Mouse (Mus musculus): ENCODE measurements around the gene Lgals2. TPM values are rescaled to one million over a fixed set of nuclear protein-coding genes. Genes with fewer than 3 reads are reported as not detected.
A peak's percentile ranks its signal among the peaks of the same experiment; 100 is the strongest.

Gene Lgals2
- total RNA-seq, 2 experiments from 2014 or later, result 0.26 TPM; not detected in 1

DNA sequence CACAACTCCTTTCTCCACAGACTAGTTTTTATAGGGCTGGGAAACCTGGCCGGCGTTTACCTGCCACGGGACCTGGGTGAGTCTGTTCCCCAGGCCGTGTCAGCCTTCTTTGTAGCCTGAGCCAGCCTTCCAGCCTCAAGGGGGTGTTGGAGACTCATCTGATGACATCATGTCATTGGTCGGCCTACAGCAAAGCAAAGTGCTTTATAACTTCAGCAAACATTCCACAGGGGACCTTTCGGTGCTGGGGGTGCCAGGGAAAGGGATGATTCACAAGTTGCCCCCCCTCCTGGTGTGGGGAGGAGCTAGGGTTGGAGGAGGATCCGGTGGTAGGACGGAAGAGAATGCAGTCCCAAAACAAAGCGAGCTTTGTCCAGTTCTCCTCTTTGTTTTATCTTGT is 10.5 kb downstream of the Lgals2 start:
- no peak for ATAC-seq (ENCODE audit: poor library complexity, severe bottlenecking)

GRCm38 (mm10) chr15:78843581-78844469 is 11.5 kb downstream of the Lgals2 start:
- peak; percentile 50 for ATAC-seq (ENCODE audit: poor library complexity, severe bottlenecking)

DNA sequence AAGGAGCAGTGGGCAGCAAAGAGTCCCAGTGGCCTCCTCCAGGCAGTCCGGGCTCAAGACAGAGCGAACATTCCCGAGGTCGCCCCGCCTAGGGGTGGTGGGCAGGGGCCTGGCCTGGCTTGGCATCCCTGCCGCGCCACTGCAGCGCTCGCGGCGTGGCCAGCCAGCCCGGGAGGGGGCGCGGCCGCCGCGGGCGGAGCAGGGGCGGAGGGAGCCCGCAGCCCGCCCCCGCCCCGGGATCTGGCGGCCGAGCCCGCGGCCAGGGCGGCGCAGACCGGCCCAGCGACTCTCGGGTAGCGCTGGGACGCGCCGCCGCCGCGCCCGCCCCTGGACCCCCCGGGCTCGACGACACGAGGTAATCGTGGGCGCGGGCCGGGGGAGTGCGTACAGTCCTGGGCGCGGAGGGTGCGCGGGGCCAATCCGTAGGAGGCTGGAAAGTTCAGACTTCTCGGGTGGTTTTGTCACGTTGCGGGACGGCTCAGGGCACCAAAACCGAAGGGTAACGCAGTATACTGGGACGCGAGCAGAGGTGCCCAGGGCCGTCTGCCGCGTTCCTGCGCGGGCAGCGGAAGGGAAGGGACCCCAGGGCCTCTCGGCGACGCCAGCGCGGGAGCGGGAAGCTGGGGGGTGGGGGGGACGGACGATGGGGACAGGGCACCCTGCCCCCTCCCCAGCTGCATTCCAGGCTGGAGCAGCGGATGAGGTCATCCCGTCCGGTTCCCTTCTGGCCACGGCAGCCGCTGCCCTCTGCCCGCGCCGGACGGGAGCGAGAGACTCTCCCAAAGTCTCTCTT is 12.8 kb downstream of the Lgals2 start, which contains the start of gene Cdc42ep1:
Gene Cdc42ep1, plus strand, starts transcription at position 254 of the 793 bp plus-strand sequence.
- peak; percentile 35; the same call in 1 of the 2 replicates for ATAC-seq (ENCODE audit: poor library complexity, severe bottlenecking)

- ATAC-seq (ENCODE audit: poor library complexity, severe bottlenecking), result no peak
Measured at GRCm38 (mm10) chr15:78841161-78841790, 14.1 kb downstream of the Lgals2 start.

DNA sequence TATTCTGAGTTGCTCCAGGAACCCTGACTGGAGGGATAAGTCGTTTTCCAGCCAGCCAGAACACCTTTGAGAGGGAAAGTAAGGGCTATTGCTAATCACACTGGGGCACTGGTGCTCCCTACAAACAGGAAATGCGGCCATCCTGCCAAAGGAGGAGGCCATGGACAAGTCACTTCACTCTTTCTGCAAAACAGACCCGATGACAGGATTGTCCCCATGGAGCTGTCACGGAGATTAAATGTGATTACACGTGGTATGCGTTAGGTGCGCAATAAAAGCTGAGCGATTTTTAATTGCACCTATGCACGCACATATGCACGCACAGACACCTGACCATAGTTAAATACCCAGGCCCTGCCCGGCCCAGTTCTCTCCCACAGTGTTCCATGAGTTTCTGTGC is 14.6 kb downstream of the Lgals2 start:
- ATAC-seq (ENCODE audit: poor library complexity, severe bottlenecking), result no peak

- ATAC-seq (ENCODE audit: poor library complexity, severe bottlenecking), result no peak
Measured at GRCm38 (mm10) chr15:78840241-78840640, 15.1 kb downstream of the Lgals2 start.

GRCm38 (mm10) chr15:78839744-78840143 is 15.6 kb downstream of the Lgals2 start:
- ATAC-seq (ENCODE audit: poor library complexity, severe bottlenecking), result no peak

DNA sequence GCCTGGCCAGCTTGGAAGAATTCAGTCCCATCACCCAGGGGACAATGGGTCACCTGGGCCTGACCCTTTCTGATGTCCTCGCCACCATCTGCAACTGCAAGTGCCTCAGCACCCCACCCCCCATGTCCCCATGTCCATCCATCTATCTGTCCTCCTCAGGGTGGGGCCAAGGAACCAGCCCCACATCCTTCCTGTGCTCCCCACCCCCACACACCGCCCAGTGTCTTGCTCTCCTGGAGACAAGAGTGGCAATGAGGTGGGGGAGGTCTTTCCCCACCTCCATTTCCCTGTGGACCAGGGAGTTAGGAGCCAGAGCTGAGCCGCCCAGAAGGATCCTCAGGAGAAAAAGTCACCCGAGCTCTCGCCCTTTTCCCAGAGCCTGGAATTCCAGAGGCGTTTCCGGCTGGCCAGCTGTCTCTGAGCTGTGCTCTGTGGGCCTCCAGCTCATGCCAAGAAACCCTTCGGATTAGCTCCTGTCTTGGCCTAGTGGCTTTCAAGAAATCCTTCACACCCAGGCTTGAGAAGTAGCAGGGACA is 19.2 kb downstream of the Lgals2 start:
- ATAC-seq (ENCODE audit: poor library complexity, severe bottlenecking), result no peak

DNA sequence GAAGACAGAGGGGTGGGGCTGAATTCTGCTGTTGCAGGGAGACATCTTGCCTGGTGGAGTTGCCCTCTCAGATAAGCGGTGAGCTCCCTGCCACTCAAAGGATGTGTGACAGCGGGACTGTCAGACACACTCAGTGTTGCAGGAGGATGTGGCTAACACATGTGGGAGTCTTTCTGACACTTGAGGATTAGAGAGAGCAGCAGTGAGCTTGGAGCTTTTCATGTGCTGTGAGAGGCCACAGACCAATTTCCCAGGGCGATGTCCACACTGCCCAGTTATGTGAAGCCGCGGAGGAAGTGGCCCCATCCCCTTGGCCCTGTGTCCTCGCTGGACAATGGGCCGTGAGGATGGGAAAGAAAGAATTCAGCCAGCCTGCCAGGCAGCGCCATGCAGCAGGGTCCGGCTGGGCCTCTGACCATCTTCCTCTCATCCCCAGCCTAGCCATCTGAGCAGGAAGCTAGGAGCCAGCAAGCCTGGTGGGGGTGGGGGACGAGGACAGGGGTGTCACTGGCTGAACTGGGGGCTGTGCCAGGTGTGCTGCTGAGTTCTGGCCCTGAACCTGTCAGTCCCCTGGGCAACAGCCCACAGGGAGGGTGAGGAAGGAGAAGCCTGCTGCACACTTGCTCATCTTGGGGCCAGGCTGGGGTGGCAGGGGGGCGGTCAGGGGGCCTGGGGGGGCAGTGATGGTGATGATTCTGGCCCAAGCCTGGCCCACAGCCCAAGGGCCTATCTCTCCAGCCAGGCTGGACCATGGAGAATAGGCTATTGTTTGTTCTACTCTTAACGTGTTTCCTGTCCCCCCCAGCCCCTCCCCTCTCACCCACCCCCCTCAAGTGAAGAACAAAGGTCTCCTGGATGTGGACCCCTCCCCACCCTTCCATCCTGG is 19.9 kb downstream of the Lgals2 start:
- ATAC-seq (ENCODE audit: poor library complexity, severe bottlenecking), result peak; percentile 62

DNA sequence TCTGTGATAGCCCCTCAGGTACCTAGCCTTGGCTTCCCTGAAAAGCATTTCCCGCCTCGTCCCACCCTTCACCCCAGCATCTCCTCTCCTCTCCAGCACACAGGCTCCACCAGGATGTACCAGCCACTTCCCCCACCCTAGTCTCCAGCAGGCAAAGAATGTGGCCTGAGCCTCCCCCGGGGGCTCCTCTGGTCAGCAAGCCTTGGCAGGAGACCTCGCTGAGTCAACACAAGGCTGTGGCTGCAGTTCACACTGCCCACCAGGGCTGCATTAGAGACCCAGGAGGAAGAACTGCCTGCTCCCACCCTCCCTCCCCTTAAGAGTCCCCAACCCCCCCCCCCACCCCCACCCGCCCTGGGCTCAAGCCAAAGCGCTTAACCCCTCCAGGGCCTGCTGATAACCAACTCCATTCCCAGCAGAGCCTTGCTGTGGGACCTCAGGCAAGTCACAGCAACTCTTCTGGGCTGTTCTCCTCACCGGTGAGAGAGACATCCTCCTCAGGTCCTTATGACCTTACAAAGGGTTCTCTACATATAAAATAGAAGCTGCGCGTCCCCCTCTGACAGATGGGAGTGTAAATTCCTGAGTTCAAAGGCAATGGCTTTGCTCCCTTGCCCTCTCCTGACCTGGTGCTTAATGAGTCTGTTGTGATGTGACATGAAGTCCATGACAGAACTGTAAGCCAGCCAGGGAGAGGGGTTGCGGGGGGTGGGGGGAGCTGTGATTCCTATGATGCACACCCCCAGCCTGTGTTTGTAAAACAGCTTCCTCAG is 20.9 kb downstream of the Lgals2 start:
- ATAC-seq (ENCODE audit: poor library complexity, severe bottlenecking), result no peak

DNA sequence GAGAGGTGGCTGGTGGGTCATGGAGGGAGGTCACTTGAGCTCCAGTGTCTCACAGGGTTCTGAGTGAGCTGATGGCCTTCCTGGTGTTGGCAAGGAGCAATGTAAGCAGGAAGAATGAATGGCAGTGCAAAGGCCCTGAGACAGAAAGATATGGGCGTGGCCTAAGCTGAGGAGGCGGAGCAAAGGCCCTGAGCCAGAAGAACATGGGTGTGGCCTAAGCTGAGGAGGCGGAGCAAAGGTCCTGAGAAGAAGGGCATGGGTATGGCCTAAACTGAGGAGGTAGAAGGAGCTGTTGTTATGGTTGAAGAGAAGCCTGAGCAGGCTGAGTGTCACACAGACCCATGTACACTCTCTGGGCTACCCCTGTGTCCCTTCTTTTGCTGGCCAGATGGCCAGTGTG is 21.7 kb downstream of the Lgals2 start:
- no peak for ATAC-seq (ENCODE audit: poor library complexity, severe bottlenecking)

DNA sequence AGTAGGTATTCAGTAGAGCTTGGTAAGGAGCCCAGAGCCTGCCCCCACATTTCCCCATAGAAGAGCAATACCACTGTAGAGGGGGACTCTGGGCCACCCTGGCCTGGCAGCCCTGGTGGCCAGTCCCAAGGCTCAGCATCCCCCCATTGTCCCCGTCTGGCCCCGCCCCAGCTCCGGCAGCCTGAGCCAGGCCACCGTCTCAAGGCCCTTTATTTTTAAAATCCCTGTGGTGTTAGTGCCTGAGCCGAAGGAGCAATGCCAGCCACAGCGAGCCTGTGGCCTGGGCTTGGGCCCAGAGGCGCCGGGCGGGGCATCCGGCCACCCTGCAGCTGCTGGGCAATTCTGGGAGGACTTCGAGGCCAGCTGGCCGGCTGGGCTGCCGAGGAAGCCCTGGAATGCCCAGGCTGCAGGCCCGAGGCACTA is 22.6 kb downstream of the Lgals2 start:
- ATAC-seq (ENCODE audit: poor library complexity, severe bottlenecking), result no peak

GRCm38 (mm10) chr15:78831720-78832657 is 23.3 kb downstream of the Lgals2 start:
- no peak for ATAC-seq (ENCODE audit: poor library complexity, severe bottlenecking)

DNA sequence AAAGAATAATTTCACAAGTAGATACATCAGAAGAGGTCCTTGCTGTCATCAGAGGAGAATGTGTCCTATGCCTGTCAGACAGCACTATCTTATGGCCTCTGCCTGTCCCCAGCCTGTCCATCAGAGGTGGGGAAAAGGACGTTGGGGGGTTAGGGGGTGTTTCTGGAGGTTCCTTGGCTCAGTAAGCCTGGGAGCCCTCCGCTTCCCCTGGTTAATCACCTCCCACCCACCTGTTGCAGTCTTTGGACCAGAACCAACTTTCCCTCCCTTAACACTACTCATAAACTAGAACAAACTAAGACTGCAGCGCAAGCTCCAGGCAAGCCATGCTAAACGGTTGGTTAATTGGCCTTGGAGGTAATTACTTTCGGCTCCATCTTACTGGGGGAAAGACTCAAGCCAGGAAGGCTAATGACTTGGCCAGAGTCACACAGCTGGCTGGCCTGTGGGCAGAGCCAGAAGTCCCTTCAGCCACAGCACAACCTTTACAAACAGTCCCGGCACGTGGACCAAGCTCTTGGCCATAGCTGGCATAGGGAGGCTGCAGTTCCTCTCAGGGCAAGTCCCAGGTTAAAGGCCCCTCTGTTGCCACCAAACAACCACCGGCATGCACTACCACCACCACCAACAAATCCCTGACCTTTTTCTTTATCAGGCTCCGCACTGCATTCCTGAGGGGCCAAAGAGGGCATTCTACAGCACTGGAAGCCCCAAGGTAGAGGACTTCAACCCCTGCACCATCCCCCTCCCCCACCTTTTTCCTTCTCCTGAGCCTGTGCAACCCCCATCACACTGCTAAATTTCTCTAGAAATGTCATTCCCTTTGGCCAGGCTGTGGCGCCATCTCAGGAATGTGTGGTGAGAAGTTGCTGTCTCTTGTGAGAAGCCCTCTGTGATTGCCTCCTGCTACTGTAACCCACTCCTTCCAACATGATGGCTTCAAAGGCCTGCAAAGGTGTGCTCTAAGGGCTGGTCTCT is 24.3 kb downstream of the Lgals2 start:
- ATAC-seq (ENCODE audit: poor library complexity, severe bottlenecking), result no peak

GRCm38 (mm10) chr15:78829636-78830035 is 25.7 kb downstream of the Lgals2 start:
- ATAC-seq (ENCODE audit: poor library complexity, severe bottlenecking), result no peak

GRCm38 (mm10) chr15:78828315-78828714 is 27.0 kb downstream of the Lgals2 start:
- no peak for ATAC-seq (ENCODE audit: poor library complexity, severe bottlenecking)

Measured in megakaryocyte, adult 5-6 weeks (primary cell).